Mouse (Mus musculus): ENCODE data around the gene Hypk.
"Not testable (repeated sequence)": the region's sequence is repeated elsewhere in the genome, so short reads cannot be mapped to it uniquely, and the experiment has no call there.

Gene Hypk

DNA sequence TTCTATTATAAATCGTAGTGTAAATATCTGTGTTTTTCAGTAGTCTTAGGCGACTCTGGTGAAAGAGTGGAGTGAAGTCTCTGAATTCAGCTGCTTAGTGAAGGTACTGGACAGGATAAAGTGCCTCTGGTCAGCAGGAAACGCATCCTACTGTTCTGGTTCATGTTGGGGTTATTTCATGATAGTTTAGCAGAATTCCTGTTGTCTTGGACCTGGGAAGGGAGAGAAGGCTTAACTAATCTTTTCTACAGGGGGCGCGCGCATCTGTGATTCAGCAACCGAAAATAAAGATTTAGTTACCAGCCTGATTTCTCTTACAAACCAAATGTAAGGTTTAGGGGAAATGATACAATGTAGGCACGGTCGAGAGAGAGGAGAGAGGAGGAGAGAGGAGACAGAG is 5.0 kb upstream of the Hypk start:
- peak; percentile 83 for DNase-seq (ENCODE audit: low read depth, low spot score)

DNA sequence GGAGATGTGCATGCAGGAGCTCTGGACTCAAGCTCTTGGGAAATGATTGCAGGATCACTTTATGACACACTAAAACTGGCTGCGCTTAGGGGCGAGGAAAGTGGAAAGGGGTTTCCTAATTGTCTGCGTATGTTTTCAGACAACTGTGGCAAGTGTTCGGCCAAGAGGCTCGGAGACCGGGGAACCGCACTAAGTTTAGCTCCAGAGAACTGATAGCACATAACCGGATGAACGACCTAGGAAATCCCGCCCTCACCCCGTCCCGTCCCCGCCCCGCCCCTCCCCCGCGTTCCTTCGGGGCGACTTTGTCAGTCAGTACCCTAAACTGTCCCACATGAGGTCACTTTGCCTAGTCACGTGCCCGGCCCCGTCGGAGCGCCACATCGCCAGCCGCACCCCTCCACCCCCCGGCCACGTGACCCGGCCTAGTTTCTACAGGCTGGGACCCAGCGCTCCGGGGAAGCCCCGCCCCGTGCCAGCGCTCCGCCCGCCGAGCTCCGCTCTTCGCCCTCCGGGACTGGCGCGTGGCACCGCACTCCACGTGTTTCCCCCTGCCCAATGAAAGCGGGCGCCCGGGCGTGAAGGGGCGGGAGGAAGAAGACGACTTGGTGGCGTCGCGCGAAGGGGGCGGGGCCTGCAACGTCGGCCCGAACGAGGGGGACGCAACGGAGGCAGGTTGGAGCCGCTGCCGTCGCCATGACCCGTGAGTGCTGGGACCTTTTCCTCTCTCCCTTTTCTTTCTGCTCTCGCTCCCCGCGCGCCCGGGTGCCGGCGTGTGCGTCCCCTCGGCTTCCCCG is 4.2 kb upstream of the Hypk start, which contains the start of gene Serf2:
TSS of gene Serf2 (plus strand) at position 457 of the 797 bp plus-strand sequence.
- peak; percentile 99 for DNase-seq (ENCODE audit: low read depth, low spot score)

DNA sequence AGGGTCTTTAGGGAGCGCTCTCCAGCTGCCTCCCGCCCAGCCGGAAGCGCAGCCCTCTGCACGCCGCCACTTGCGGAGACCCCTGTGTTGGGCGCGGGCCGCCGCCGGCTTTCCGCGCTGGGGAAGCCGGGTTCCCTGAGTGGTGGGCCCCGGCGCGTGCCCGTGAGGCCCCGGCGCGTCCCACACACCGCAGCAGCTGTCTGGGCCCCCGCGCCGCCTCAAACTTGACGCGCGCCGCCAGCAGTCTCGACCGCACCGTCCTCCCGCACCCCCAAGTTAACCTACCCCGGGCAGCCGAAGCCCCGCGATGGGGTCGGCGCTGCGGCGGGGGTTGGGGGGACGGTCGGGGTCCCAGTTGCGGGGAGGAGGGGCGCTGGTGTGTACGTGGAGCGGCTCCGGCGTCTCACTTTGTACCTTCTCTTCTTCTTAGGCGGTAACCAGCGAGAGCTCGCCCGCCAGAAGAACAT is 3.5 kb upstream of the Hypk start:
- no peak for DNase-seq (ENCODE audit: low read depth, low spot score)

DNA sequence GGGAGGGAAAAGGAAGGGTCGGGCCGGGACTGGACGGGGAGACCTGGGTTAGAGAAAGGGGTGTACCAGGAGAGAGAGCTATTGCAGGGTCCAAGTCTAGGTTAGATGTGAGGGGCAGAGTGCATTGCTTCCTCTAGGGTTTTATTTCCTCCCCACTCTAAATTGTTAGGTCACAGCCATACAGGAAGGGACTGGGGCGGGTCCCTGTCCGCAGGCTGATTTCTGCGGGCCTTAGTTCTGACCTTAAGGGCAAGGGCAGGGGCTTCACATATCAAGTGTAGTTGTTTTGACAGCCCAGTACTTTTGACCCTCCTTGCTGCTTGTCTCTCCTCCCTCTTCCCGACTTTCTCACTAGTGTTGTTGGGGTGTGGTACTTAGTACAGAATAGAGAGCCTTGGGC is 3.0 kb upstream of the Hypk start:
- peak; percentile 48 for DNase-seq (ENCODE audit: low read depth, low spot score)

GRCm38 (mm10) chr2:121452361-121452760 is 729 bp upstream of the Hypk start:
- peak; percentile 1 for DNase-seq (ENCODE audit: low read depth, low spot score)

DNA sequence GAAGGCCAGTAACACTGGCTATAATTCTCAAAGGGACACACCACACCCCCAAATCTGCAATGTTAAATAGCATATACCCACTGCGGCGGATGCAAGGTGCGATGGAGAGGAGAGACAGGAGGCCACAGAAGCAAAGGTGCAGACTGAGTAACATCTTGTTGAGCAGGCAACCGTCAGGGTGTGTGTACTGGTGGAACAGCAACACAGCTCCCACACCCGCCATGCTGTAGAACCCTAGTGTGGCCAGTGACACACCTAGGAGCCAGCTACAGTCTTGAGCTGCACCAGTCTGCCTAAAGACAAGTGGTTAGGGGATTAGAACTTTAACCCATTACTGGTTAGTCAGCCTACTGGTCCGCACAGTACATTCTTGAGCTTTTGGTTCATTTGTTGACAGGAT is 827 bp downstream of the Hypk start:
- peak; percentile 6 for DNase-seq (ENCODE audit: low read depth, low spot score)

DNA sequence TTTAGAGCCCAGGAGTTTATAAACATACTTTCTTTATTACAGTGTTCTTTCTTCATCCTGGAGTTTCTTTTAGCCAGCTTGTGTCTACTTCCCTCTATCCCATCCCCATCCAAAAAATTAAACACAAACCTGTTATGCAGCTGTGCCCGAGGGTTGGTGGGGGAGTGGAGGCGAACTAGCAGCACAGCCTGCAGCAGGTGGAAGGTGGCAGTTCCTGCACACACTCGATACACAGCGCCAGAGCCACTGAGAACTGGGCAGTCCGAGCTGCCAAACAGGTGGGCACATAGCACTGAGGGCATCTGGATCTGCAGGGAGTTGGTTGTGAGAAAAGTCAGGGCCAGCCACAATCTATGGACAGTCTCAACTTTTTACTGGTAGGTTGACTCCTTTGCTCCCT is 2.4 kb downstream of the Hypk start:
- DNase-seq (ENCODE audit: low read depth, low spot score), result no peak

DNA sequence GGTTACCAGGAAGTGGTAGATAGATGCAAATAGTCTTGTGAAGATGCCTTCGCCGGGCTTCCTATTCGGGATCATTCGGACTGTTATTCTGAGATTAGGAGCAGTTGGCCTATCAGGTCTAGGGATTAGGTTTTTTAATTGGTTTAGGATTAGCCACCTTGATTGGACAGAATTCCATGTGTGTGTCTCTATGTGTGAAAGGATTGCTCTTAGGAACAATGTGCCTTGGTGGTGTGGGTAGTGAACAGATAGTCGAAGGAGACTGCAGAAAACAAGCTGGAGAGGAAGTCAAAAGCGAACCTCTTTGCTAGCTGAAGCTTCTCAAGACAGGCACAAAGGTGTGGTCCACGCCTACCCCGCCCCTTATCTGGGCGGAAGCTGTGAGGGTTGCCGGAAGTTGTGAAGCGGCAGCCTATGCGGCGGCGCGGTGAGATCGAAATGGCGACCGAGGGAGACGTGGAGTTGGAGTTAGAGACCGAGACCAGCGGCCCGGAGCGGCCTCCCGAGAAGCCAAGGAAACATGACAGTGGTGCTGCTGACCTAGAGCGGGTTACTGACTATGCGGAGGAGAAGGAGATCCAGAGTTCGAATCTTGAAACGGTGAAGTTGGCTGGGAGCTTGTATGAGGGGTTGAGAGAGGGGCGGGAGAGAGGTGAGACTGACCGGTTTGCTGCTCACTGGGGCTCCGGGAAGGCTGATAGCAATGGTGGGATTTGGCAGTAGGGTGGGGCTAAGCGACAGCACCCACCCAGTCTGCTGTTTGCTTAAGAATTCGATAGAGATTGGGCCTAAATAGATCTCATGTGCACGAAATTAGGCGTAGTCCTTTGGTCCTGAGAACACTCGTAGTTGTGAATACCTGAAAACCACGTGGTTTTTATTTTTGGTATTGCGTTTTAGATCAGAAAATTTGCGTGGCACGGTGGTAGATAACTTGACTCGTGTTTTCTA is 3.9 kb downstream of the Hypk start, which contains the start of gene Serinc4:
TSS of gene Serinc4 (minus strand) at position 90 of the 951 bp plus-strand sequence.
- DNase-seq (ENCODE audit: low read depth, low spot score), result peak; percentile 94

DNA sequence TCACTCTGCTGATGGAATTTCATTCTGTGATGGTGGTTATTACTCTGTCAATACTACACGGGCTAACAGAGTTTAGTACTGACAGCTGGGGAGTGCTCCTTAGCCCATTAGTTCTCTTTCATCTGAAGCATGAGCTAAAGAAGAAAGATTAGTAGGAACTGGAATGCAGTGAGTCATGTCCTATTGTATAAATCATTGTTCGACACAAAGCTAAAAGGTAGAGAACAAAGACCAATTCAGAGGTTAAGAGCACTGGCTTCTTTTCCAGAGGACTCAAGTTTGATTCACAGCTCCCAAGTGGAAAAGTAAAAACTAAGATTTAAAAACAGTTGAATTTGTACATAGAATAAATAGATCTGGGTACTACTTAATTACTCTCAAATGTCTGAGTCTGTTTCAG is 7.0 kb downstream of the Hypk start:
- peak; percentile 1 for DNase-seq (ENCODE audit: low read depth, low spot score)

DNA sequence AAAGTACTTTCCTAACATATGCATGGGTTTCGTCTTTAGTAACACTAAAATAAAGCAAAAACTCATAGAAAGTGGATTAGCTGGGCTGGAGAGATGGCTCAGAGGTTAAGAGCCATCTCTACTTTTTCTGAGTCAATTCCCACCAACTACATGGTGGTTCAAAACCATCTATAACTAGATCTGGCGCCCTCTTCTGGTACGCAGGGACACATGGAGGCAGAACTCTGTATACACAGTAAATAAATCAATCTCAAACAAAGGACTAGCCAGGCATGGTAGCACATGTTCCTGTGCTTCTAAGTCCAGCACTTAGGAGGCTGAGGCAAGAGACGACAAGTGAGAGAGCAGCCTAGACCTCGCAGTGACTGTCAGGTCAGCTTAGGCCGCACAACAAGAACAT is 15.9 kb downstream of the Hypk start:
- DNase-seq (ENCODE audit: low read depth, low spot score), result not testable (repeated sequence)

- DNase-seq (ENCODE audit: low read depth, low spot score), result not testable (repeated sequence)
Observed at GRCm38 (mm10) chr2:121472783-121473182, 19.7 kb downstream of the Hypk start.

GRCm38 (mm10) chr2:121473301-121474179 is 20.4 kb downstream of the Hypk start, which contains the start of gene Mfap1b:
Gene Mfap1b, minus strand, starts transcription at chr2:121474067.
- not testable (repeated sequence) for DNase-seq (ENCODE audit: low read depth, low spot score)

- no peak for DNase-seq (ENCODE audit: low read depth, low spot score)
Observed at GRCm38 (mm10) chr2:121474180-121474535, 21.1 kb downstream of the Hypk start.

- not testable (repeated sequence) for DNase-seq (ENCODE audit: low read depth, low spot score)
Observed at GRCm38 (mm10) chr2:121475306-121475705, 22.2 kb downstream of the Hypk start.

GRCm38 (mm10) chr2:121477491-121478266 is 24.6 kb downstream of the Hypk start:
- DNase-seq (ENCODE audit: low read depth, low spot score), result no peak

GRCm38 (mm10) chr2:121480498-121480897 is 27.4 kb downstream of the Hypk start:
- DNase-seq (ENCODE audit: low read depth, low spot score), result no peak

- not testable (repeated sequence) for DNase-seq (ENCODE audit: low read depth, low spot score)
Observed at GRCm38 (mm10) chr2:121480916-121481315, 27.8 kb downstream of the Hypk start.

DNA sequence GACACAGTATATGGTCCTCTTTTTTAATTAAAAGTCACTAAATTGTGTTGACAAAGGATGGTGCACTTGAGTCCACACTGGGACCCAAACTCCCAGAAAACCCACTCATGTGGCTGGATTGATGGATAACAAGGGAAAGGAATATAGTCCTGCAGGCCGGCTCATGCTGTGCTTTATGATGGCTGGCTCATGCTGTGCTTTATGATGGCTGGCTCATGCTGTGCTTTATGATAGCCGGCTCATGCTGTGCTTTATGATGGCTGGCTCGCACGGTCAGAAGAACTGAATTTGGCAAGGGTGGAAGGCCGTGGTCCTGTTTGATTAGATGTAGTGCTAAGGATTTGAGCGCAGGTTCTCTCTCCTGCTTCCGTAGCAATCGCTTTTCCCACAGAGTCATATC is 30.5 kb downstream of the Hypk start:
- DNase-seq (ENCODE audit: low read depth, low spot score), result no peak

DNA sequence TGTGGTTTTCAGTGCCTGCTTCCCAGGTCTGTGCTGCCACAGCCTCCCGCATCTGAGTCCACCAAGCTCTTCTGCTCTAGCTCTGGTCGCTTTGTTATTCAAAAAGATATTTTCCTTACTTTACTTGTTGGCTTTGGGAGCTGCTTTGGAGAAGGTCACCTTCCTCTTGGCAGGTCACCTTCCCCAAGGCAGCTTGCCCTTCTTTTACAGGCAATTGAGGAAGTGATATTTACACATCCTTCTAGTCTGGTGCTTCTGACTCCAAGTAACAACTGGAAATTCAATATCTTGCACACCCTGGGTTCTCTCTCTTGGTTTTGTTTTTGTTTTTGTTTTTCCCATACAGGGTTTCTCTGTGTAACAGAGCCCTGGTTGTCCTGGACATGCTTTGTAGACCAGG is 31.3 kb downstream of the Hypk start:
- DNase-seq (ENCODE audit: low read depth, low spot score), result not testable (repeated sequence)

DNA sequence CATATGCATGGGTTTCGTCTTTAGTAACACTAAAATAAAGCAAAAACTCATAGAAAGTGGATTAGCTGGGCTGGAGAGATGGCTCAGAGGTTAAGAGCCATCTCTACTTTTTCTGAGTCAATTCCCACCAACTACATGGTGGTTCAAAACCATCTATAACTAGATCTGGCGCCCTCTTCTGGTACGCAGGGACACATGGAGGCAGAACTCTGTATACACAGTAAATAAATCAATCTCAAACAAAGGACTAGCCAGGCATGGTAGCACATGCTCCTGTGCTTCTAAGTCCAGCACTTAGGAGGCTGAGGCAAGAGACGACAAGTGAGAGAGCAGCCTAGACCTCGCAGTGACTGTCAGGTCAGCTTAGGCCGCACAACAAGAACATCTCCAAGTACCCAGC is 48.5 kb downstream of the Hypk start:
- DNase-seq (ENCODE audit: low read depth, low spot score), result not testable (repeated sequence)

All from A20 (cell line).